Mouse (Mus musculus): Measurements from ENCODE around the gene Slc25a28.

Slc25a28 gene

DNA sequence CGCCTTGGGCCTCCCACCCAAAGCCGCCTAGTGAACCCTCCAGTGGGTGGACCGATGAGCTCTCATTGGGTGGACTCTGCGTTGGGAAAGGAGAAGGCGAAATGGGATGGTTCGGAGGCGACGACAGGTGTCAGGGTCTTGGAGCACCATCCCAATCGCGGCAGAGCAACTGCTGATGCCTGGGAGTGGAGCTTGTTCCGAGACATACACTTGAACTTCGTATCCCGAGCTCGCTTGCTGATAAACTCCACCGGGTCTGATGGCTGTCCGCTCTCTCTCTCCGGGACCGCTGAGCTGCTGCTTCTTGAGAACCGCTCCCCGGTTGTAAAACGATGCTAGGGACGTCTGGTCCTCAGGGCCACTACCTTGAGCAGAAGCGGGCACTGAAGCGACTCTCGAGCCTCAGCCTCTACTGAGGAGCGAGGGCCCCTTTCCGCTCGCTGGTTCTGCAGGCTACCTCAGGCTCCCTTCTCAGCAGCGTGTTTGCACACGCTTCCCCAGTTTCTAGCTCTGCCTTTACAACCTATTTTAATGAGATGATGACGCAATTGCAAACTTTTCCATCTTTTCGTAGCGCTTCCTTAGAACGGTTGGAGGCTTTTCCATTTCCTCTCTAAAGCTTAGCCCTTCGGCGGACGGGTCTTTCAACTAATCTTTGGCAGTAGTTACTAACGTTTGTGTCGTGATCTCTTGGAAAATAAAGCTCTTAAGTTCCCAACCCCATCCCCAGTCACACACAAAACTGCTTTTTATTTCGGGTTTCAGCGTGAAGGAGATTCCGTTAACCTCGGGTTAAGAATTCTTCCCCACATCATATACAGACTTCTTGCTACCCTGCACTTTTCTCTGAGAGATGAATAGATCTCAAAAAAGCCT, 1.1 kb upstream of the Slc25a28 start:
- peak; percentile 53 for DNase-seq

DNA sequence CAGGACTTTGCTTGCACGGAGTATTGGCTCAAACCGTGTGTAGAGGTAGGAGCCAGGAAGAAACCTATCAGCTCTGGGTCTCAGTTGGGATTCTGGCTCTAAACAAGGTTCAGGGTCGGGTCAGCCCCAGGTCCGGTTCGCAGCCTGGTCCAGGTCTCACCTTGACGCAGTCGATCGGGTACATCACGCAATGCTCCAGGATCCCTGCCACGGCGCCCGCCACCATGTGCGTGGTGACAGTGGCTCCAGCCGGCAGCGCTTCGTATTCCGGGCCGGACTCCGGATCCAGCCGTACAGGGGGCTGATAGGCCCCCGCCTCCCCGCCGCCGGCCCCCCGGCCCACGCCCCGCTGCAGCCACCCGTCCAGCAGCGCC, 378 bp downstream of the Slc25a28 start:
- no peak for DNase-seq

DNA sequence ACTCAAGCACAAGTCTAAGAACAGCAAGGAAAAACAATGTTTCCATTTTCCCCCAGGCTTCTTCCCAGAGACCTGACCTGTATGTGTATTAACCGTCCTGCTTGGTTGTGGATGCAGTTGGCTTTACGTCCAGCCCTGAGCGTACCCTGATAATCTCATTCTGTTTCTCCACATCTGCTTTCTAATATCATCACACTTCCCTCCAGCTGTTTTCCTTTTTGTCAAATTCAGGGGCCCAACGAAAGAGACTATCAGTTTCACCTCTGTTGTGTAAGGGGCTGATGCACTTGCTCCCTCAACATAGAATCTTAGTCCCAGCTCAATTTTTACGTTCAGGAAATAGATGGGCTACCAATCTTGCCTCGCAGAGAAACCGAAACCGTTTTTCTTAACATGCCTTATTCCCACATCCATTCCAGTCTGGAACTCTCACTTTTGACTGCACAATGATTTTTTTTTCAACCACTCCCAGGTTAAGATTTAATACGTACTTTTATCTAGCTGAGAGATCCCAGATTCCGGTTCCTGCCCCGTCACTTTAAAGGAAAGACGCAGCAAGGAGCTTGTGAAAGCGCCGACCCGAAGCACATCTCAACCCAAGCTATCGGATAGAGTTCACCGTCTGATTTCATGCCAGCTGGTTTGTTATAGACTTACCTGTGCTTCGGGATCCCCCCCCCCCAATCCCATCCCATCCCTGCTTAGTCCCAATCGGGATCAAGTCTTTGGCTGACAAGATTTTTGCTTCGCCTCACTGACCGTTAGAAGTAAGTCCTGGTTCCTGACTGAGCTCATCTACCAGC, 967 bp downstream of the Slc25a28 start:
- no peak for DNase-seq

DNA sequence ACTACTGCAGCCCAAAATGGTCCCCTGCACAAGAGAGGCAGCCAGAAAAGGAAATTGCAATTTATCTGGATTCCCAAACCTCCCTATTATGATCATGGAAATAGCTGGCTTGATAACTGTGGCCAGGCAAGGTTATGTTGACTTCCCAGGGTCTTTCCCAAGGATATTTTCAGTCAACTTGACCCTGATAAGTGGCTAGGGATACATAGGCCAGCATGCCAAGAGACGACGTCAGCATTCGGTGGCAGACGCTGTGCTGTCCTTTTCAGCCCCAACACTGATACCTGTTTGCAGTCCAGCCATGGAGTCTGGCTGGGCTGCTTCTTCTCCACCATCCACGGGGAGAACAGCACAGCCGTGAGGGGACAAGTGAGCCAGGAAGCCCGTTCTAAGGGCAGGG, 3.6 kb downstream of the Slc25a28 start:
- no peak for DNase-seq

DNA sequence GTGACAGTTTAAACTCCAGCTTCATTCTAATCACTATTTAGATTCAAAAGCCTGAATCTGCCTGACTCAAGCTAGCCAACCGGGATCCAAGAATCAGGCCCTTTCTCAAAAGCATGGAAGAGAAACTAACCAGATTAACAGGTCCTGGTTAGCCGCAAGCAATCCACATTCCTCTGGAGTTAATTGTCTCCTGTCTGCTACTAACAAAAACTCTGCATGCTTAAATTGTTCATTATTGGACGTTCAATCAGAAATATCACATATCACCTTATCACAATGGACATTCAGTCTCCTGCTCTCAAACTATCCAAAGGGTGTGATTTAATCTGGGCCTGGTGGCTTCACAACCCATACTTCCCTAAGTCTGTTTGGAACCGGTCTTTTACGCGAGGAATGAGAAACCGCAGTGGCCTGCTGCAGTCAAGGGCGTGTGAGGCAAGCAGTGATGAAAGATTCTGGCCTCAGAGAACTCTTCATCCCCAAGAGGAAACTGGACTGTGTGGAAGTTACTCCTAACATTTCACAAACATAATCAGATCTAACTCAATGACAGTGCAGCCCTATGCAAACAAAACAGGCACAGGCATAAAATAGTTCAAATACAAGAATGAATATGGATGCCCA, 5.4 kb downstream of the Slc25a28 start:
- DNase-seq = no peak

DNA sequence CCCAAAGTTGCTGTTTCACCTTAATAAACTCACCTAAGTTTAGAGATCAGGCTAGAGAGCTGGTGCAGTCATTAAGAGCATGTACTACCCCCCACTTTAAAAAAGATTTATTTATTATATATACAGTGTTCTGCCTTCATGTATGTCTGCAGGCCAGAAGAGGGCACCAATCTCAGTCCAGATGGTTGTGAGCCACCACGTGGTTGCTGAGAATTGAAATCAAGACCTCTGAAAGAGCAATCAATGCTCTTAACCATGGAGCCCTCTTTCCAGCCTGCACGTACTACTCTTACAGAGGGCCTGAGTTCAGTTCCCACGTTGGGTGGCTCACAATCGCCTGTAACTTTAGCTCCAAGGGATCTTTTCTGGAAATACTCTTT, 7.3 kb downstream of the Slc25a28 start:
- no peak for DNase-seq

DNA sequence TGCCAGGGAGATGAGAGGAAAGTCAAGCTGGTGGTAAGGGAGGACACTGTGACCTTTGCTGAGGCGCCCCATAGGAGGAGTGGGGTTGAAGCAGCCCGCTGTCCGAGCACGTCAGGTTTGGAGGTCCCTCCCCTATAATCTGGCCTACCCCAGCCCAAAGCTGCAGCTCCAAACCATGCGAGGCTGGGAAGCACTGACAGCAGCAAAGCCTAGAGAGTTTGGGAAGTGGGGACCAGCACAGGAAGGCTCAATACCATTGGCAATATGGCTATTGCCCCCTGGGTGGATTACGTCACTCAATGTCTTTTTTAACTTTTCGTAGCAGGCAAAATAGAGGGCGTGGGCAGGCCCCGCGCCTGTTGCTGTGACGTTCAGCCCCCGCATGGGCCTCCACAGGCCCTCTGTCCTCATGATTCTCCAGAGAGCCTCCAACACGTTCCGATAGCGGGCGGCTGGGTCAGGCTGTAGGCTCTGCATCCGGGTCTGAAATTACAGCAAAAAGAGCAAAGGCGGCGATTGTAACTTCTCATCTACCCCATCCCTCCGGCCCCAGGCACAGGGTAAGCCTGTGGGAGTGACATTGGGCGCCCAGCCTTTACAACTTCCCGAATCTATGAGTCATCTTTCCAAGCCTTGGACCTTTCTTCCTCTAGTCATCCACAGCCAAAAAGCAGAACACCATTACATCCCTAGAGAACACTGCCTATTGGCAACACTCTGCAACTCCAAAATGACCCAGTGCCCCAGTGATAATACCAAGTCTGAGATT, 7.8 kb downstream of the Slc25a28 start:
- DNase-seq = peak; percentile 23

DNA sequence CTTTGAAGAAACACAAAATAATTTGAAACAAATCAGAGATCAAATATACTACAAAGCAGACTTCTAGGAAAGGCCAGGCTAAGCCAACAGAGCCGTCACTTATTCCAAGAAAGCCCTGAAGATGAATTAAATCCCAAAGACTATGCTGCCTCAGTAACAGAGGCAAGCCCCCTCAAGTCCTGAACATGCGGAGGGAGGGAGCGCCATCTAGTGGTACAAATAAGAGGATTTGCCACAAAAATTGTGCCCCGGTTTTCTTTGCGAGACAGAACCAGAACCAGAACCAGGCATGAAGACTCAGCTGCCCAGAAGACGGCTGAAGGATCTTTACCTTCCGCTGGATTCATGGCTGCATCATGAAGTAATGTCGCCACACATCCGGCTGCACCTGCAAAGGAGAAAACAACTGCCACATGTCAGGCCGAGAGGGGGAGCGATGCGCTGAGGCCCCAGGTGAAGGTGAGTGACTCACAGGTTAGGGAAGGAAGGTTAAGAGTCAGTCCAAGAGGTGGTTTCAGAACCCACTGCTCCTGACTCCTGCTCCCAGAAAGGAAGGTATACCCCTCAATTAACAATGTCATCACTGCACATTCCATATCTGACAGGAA, 9.1 kb downstream of the Slc25a28 start:
- peak; percentile 46 for DNase-seq

DNA sequence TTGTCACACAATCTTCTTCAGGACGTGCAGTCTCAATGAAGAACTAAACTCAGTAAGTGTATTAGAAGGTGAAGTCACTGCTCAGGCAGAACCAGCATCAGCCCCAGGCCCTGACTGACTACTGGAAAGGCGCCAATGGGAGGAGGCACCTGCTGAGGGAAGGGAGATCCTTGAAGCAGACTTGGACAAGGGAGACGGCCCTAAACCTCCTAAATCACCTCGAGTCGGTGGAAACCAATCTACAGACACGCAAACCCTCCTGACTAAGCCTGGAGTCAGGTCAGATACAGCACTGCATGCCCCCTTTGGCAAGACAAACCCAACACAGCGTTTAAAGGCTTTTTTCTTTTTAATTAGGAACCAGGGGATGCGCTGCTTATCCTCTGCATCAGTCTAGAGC, 11.2 kb downstream of the Slc25a28 start:
- no peak for DNase-seq

DNA sequence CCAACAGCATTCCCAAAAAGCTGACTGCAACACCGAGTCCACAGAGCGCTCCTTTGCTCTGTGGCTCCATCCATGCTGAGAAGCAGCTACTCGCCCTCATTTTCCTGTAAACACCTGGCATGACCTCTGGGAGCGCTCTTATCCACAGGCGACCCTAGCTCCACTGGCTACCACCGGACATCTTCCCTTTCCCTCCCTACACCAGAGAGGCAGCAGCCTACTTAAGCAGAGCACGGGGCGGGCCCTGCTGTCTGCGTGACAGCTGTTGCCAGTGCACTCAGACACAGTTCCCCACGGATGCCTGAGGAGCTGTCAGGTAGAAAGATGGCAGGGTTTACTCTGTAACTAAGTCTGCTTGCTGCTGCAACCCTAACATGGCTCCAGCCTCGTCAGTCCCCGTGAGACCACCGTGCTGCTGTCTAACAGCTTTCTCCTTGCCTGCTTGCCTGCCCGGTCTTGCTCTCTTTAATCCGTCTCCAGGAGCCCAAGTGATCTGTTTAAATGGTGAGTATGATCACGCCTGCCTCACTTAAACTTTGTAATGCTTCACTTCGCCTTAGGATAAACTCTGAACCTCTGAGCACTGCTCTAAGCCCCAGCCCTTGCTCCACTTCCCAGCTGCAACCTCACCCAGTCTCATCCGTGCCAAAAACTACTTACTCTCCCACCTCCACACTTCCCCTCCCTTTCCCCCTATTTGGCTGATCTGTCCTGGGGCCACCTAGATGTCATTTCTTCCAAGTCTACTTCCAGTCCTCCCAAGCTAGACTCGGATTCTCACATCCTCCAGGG, 12.3 kb downstream of the Slc25a28 start:
- no peak for DNase-seq

DNA sequence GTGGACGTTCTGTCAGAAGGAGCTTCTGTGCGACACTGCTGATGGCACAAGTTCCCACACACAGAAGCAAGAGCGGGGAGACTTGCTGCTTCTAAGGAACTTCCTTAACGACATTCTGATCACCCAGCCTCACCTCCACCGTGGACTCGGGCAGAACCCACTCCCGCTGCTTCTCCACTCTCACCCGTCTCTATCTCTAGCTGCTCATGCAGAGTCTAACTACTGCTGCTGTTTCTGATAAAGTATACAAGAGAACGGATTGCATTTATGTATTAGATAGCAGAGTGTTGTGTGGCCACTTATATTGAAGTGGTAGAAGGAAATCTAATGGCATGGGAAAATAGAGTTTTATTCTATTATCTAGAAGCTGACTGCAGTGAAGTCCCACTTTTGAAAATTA, 13.9 kb downstream of the Slc25a28 start:
- no peak for DNase-seq

DNA sequence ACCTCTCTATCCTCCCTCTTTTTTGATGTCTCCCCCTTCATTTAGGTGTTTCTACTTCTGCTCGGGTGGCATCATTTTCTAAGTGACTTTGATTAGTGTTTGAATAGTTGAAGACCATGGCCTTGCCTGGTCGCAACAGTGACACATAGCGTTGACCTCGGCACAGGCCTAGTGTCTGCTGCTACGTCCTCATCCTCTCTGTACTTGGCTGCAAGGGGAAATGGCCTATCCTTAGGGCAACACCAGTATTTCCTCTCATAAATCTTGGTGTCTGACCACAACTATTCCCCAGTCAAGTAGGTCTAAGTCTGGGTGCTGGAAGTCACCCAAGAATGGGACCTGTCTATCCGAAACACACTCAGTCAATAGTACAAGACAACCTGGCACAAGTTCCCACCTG, 15.0 kb downstream of the Slc25a28 start:
- DNase-seq = no peak

DNA sequence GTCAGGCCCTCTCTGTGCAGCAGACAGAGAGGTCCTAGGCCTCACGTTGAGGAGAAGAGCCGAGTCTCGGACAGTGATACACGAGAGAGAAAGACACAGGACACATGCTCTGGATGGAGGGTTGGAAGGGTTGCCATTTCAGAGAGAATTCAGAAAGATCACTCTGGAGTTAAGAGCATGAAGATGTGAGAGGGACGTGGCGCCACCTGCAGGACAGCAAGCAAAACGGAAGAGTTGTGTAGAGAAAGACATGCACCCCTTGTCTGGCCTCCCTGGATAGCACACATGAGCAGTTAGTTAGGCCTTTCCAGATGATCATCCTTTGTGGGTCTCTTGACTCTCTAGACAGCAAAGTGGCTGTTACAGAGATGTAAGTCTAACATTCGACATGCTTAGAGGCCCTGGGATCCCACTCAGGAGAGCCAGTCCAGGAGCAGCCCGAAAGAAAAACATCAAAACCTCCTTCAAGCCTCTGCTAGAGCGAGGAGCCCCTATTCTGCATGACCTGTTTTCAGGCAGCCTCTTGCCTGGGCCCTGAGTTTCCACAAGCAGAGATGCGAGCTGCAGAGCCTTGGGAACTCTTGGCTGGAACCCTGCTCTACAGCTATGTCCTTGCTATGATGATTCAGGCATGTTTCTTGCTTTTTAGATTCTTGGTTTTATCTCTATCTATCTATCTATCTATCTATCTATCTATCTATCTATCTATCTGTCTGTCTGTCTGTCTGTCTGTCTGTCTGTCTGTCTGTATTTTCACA, 18.8 kb downstream of the Slc25a28 start:
- DNase-seq = peak; percentile 67

DNA sequence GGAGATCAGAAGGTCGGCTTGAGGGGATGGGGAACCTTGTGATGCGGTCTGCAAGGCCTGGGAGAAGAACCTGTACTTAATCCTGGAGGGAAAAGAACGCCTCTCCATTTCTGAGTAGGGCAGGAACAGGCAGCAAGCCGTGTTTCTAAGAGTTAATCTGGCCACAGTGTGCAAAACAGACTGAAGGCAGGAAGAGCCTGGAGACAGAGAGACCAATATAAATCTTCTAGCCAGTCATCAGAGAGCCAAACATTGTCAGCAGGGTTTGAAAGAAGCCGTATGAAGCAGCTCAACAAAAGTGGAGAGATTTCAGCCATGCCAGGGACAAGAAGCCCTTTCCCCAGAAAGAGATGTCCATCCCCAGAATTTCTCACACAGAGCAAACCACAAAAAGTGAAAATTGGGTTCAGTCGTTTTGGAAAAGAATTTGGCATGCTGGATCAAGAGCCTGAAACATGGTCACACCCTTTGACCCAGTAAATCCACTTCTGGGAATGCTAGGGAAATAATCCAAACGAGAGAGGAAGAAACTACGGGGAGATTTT, 23.4 kb downstream of the Slc25a28 start:
- no peak for DNase-seq

DNA sequence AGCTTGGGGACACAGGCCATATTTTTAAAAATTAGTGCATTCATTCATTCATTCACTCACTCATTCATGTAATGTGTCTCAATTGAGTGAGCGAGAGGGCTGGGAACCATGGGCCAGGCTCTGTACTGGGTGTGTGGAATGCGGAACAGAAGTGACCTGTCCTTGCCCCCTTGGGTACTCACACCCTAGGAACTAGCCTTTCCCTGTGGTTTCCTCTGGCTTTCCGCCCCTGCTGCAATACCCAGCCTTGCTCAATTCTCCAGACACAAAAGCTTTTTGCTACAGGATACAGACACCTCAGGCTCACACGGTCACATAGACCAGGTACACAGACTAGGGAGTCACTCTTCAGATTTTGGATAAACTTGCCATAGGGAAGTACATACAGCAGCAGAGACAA, 26.3 kb downstream of the Slc25a28 start:
- DNase-seq = no peak

DNA sequence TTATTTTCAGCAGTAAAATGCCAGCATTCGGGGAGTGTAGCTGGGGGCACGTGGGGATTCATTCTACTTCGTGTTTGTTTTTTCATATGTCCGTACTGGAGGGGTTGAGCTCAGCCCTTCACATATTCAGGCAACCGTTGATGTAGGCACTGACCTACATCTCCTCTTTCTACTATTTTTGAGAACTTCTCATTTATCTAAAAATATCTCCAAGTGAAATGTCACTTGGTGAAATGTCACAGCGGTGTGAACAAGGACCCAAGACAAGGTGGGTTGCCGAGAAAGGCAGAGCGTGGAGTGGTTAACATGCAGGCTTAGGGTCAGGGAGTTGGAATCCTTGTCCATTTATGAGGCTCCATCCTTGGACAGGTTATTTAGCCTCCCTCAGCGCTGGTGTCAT, 27.4 kb downstream of the Slc25a28 start:
- DNase-seq = no peak

DNA sequence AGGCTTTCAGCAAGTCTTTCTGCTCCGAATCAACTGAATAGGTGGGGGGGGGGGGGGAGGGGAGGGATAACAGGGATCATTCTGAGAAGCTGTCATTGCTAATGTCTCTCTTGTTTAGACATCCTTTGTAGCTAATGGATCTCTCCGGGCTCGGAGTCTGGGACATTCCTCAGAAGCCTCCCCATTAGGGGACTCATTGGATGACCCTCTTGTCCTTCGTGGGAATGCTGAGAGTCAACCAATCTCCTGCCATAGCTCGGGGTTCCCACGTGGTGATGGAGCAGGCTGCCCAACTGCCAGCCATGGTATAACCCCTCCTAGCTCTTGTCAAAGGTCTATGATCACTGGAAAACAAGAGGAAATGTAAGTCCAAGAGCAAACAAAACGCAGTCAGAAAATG, 27.8 kb downstream of the Slc25a28 start:
- no peak for DNase-seq

DNA sequence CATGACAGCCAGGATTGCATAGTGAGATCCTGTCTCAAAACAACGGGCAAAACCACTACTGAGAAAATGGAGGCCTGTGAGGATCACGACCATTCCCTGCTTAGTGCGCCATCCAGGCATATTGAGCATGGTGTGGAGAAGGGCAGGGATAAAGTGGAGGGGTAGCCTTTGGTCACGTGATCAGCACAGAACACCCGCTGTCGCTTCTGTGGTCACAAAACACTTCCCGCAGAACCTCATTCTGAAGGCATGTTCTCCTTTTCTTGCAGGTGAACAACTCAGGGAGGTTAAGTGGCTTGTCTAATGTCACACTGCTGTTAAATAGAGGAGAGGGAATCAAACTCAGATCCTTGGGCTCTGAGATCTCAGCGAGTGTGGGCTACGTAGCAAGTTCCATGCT, 29.2 kb downstream of the Slc25a28 start:
- DNase-seq = no peak

DNA sequence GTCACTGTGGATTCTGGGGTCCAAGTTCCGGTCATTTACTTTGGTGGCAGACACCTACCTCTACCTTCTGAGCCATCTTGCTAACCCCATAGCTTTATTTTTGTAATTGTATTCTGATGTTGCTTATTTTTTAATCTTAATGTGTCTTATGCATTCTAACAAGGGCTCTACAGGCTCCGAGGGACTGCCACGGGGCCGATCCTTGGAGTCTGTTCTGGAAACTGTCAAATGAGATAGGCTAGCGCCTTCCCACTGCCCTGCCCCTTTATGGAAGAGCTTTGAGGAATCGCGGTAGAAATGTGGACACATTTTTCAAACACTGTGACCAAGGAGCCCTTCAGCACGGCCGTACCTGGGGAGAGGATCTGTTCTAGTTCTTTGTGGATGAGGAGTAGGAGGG, 31.8 kb downstream of the Slc25a28 start:
- no peak for DNase-seq

DNA sequence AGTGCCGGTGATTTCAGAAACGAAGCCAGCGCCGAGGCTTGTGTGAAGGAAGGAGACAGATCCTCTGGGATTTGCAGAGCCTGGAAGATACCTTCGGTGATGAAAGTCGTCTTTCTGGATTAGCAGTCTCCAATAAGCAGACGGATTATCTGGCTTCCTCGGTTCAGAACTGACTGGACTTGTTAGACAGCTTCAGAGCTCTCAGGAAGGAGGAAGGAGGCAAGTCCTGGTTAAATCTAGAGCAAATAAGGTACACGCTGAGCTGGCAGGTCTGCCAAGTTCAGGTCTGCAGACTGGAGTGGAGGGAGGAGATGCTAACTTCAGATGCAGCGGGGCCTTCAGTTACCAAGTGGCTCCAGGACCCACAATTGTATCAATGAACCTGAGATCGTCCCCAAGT, 32.8 kb downstream of the Slc25a28 start:
- no peak for DNase-seq

Data from right cerebral cortex, adult 18-20 months (tissue).